Mouse (Mus musculus): ENCODE measurements around the gene Vpreb3.

Vpreb3 gene

DNA sequence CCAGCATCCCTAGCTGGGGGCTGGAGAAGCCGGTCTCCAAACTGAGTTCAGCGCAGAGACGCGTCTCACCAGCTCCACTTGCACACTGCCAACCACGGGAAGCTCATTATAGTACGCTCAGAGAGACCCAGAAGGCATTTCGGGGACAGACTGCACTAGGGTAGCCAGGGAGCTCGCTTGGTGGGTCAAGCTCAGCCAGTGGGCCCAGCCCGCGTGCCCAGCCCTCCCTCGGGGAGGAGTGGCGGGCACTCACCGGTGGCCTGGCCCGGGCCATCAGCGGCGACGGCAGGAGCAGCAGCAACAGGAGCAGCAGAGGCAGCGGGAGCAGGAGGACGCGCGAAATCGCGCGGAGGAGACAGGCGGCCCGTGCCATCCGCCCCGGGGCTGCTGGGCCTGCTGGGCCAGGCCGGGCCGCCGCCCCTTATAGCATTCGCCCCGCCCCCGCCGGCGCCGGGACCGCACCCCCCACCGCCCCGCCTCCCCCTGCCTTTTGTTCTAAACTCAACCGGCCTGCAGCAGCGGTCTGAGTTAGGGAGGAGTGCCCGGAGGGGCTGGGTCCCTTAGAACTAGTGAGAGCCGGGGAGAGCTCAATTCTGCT, 10.7 kb upstream of the Vpreb3 start:
- intact Hi-C loops (cut with DNase I), result no loop called here

DNA sequence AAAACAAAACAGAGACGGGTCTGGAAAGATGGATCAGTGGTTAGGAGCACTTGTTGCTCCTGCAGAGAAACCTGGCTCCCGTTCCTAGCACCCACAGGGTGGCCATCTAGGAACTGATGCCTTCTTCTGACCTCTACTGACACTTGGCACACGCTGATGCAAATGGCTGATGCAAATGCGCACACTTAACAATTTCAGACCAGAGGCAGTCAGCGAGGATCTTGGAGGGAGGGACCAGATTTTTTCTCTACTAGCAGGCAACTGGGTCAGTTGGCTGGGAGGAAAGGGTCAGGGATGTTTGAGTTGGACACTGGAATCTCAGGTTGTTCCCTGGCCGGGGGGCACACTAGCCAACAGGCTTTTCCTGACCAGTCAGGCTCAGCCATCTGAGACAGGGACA, 10.0 kb upstream of the Vpreb3 start, which contains the start of gene Chchd10:
Gene Chchd10, plus strand, starts transcription at position 240 of the 400 bp plus-strand sequence.
- intact Hi-C loops (cut with DNase I), result no loop called here

DNA sequence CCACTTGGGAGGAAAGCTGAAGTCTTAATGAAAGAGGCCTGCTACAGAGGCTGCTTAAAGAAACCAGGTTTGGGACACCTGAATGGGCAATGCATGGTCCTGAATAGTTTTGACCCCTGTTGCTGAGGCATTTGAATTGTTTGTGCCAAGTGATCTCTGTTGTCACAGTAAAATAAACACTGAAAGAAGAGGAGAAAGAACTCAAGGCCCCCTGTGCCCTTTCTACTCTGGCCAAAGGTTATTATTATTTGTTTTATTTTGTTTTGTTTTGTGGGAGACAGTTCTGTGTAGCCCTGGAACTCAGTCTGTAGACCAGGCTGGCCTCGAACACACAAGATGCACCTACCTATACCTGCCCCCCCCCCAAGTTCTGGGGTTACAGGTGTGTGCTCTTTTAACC, 7.9 kb upstream of the Vpreb3 start:
- intact Hi-C loops (cut with DNase I), result no loop called here

DNA sequence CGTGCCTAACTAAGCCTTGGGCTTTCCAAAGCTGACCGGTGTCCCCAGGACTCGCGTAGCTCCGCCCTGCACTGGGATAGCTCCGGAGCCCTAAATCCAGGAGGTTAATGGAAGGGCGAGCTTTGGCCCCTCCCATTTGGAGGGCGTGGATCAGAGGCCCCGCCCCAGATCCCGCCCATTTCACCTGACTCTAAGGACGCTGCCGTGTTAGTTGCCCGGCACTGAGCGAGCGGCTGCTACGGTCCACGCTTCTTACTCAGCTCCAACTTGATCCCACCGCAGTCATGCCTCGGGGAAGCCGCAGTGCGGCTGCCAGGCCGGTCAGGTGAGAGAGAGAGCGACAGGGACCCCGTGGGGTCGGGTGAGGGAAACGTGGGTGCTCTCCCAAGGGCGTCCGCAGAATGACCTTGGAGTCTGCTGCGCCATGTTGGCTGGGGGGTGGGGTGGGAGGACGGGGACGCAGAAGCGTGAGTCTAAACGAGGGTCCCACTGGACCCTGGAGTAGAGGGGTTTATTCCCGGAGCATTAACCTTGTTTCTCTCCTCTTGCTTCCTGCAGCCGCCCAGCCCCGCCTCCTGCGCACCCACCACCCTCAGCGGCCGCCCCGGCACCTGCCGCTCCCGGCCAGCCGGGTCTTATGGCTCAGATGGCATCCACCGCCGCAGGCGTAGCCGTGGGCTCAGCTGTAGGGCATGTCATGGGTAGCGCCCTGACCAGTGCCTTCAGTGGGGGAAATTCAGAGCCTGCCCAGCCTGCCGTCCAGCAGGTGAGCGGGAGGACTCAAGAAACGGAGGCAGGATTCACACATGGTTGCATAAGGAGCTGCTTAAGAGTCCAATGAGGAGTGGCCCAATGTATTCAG, 6.9 kb upstream of the Vpreb3 start, which contains the start of gene Mmp11:
Gene Mmp11, minus strand, starts transcription at position 817 of the 862 bp plus-strand sequence.
- intact Hi-C loops (cut with DNase I), result no loop called here

DNA sequence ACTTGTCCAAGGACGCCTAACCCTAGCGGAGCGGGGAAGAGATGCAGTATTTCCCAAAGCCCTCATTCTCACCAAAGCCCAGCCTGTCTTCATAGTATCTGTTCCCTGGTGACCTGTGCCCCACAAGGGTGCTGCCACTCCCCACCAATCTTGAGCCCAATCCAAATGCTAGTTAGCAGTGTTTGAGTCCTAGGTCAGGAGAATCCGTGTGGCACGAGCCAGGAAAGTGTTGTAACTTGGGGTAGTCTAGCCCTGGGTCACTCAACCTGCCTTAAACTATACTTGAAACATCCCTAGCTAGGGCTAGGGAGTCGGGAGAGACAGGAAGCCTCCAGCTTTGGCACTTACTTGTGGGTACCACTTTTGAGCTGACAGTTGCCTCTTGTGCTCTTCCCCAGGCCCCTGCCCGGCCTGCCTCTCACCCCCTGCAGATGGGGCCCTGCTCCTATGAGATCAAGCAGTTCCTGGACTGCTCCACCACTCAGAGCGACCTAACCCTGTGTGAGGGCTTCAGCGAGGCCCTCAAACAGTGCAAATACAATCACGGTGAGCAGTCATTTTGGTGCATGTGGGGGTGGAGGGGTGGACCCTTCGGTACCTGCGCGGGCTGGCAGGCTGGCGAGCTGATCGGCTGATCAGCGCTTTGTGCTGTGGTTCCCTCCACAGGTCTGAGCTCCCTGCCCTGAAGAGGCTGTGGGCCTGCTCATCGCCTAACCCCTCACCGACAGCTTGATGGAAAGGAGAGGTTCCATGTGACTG, 5.8 kb upstream of the Vpreb3 start:
- intact Hi-C loops (cut with DNase I), result no loop called here

DNA sequence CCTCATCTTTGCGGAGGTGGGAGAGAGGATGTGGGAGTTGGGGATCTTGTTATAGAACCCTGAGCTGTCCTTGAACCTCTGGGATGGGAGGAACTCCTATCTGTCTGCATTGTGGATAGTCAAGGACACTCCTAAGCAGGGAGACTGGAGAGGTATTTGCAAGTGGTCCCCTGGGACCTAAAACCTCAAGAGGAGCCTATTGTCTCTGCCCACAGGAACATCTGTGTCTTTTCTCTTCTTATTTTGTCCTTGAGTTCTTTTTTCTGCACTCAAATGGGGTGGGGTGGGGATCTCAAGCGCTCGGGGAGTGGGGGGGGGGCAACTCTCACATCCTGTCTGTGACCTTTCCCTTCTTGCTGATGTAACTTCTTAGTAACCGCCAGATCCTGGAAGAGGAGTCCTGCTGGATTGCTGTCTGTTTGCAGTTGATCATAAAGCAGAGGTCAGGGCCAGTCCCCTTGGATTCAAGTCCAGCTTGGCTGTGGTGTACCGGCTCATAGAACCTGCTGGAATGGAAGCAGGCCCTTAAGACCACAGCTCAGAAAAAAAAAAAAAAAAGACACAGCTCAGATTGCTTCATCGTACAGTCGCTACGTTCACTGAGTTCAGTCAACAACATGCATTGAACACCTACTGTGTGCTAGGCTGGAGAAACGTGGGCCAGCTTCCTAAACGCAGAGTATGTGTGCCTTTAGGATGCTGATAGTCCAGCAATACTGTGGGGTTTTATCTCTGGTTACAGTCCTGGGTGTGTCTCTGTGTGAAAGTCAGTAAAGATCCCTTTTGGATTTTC, 4.8 kb upstream of the Vpreb3 start:
- intact Hi-C loops (cut with DNase I), result no loop called here

DNA sequence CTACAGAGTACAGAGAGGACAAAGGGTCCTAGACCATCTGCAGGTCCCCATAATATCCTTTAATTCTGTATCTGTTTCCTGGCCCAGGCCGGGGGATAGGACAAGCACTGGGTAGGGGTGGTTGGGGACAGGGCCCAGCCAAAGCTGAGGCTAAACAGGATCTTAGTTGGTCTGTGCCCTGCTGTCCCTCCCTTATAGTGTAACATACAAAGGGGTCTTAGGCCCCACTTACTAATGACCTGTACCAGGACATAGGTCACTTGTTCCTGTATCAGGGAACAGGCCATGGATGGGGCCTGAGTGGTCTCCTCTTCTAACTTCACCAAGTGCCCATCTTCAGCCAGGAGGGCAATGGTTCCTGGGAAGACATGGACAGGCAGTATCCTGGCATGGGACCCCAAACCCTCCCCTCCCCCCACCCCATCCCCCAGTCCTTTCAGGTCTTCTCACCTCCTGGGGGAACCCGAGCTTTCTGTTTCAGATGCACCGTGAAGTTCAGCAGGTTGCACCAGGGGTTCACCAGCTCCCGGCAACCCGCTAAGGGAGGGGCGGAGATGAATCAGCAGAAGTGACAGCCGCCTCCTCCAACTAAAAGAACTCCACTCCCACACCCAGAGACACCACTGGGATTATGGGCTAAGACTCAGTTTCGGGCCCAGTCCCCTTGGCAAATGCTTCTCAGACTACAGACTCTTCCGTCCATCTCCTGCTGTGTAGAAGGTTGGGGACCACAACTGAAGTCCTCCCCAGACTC, 3.2 kb upstream of the Vpreb3 start:
- intact Hi-C loops (cut with DNase I), result no loop called here

DNA sequence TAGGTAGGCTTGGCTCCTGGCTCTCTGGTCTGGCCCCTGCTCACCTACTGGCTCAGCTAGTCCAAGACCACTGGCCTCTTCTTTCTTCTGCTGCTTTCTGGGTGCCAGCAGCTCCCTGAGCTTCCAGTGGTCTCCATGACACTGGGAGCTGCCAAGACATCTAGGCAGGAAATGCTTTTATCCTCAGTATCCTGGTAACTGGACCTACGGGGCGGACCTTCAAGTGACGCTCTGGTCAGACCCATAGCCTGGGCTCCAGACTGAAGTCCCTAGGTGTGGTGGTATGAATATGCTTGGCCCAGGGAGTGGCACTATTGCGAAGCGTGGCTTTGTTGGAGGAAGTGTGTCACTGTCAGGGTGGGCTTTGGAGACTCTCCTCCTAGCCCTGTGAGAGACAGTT, 2.3 kb upstream of the Vpreb3 start, which contains the start of gene Gm867:
Gene Gm867, minus strand, starts transcription at position 153 of the 400 bp plus-strand sequence.
- intact Hi-C loops (cut with DNase I), result no loop called here

DNA sequence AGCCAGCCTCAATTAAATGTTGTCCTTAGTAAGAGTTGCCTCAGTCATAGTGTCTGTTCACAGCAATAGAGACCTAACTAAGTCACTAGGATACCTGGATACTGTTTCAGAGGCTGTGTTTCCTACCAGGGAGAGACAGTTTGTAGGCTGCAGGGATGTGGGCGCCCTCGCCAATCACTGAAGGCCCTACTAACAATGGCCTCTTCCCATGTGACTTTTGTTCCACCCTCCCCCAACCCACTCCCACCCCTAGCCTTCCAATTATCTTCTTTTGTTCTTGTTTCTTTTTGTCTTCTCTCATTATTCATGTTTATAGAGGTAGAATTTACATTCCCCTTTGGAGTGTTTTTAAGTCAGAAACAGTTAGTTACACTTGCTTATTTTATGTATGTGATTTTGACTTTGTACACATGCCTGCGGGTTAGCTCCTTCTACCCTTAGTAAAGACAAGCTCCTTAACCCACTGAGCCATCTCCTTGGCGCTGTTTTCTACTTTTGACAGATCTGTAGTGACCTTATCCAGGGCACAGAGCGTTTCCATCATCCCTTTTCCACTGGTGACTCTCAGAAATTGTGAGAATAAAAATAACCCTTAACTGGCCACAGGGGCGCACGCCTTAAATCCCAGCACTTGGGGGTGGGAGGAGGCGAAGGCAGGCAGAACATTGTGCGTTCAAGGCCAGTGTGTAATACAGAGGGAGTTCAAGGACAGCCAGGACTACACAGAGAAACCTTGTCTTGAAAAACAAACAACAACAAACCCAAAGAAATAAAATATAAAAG, 1.6 kb upstream of the Vpreb3 start:
- intact Hi-C loops (cut with DNase I), result no loop called here

DNA sequence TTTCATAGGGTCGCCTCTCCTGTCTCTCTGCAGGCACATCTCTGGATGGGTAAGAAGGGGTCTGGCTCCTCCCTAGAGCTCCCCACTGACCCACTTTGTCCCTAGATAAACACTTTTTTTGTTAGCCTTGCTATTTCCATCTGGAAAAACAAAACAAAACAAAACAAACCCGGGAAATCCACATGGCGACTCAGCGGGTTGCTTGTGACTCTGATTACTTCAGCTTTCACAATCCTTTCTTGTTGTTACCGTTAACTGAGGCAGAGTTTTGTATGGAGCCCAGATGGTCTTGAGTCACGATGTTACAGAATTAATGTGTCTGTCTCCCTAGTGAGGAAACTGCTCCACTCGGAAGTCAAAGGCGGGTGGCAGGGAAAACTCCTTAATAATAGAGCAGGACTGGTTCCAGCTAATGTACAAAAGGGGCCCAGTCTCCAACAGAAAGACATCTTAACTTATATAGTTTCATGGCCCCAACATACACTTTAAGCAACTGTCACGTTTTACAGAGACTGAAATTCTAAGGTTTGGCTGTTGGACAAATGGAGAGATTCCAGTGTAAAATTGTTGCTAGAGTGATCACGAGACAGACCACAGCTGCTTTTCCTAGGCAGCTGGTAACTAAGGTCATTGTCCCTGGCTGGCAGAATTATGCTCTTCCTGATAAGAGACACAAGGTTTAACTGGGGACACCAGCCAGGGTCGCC, 1.4 kb downstream of the Vpreb3 start:
- intact Hi-C loops (cut with DNase I), result no loop called here

DNA sequence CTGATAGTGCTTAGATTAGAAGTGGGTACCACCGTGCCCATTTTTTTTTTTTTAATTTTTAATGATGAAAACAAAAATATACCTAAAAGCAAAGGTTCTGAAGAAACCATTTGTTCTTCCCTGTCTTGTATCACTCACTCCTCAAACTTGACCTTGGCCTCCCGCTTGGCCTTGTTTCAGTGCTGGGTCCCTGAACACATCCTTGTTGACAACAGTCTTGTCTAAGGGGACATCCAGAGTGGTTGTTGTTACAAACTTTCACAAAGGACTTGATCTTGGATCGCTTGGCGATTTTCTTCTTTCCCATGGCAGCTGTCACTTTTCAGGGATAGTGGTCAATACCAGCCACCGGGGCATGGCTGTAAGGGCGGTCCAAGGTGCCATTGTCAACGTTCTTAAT, 2.4 kb downstream of the Vpreb3 start:
- intact Hi-C loops (cut with DNase I), result no loop called here

DNA sequence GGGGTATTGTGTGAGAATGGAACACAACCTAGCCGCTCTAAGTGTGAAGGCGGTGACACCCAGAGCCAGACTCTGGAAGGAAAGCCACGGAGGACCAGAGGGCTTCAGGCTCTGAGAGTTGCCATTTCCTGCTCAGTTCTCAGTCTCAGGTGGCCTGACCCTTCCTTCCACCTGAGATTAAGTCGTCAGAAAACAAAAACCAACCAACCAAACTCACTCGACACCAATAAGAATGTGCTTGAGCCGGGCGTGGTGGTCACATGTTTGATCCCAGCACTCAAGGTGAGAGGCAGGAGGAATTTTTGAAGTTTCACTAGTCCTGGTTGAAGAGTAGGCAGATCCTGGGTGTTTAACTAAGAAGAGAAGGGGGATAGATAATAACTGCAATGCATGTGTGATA, 3.0 kb downstream of the Vpreb3 start:
- intact Hi-C loops (cut with DNase I), result no loop called here

DNA sequence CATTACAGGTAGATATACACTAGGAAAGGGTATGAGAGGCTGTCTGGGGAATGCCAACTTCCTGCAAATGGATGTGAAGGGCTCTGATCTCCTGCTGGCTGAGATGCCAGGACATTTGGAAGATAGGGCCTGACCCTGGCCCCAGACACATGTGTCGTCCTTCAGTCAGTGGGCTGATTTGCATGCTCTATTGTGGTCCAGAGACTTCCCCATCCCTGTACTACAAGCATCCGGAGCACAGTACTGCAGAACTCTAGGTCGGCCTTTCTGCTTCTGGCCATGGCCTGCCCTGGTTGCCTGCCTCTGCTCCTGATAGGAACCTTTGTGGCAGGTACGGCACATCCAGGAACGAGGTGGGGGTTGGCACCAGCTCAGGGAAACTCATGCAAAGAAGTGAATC, 5.2 kb downstream of the Vpreb3 start:
- intact Hi-C loops (cut with DNase I), result no loop called here

DNA sequence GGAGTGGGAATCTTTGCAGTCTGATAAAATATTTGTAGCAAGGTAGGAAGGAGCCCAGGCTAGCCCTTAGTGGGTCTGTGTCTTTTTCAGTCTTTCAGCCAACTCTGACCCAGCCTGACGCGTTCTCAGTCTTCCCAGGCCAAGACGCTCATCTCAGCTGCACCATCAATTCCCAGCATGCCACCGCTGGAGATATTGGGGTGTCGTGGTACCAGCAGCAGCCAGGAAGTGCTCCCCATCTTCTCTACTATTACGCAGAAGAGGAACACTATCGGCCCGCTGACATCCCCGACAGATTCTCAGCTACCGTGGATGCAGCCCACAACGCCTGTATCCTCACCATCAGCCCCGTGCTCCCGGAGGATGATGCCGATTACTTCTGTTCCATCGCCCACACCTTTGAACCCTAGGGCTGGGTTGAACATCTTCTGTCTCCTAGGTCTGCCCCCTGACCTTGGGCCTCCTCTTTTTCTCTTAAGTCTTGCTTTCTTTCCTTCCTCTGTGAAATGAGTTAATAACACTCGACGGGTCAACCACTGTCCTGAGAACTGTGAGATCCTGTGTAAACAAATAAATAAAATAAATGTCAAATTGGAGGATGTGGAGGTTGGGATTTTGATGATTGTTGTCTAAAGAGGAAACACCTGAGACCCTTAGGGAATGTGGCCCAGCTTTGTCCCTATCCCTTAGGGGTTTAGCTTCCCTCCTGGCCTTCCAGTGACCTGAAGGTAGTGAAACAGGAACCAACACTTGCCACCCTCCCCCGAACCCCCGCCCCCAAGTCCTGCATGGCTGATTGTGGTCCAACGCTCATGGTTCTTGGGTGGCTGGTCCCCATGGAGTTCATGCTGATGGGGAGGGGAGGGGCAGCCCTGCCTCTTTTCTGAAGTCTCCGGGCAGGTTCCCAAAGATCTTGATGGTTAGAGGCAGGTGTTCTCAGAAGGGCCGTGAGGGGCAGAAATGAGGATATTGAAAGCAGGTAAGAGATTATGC, 6.5 kb downstream of the Vpreb3 start:
- intact Hi-C loops (cut with DNase I), result loop anchor here (2.0 to 5.0 kb wide), 4 partner anchors 53 to 362 kb away; partner anchors contain the start of gene Ggt5

DNA sequence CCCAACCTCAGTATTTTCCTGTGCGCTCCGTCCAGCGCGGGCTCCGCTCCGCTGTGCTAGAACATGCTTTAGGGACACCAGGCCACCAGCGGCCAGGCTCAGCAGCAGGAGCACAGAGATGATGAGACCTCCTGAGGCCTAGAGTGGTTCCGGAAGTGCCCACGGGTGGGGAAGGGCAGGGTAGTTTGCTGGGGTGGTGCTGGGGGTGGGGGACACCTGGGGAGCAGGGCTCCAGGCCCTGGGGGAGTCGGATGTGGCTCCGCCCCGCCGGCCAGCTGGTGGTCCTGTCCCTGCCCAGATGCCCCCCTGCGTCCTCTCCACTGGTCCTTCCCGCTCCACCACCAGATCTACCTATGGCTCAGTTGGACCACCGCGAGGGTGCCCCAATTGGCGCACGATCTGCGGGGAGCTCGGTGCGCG, 7.9 kb downstream of the Vpreb3 start:
- intact Hi-C loops (cut with DNase I), result loop anchor here (2.0 to 5.0 kb wide), 4 partner anchors 54 to 364 kb away; partner anchors contain the start of gene Ggt5

DNA sequence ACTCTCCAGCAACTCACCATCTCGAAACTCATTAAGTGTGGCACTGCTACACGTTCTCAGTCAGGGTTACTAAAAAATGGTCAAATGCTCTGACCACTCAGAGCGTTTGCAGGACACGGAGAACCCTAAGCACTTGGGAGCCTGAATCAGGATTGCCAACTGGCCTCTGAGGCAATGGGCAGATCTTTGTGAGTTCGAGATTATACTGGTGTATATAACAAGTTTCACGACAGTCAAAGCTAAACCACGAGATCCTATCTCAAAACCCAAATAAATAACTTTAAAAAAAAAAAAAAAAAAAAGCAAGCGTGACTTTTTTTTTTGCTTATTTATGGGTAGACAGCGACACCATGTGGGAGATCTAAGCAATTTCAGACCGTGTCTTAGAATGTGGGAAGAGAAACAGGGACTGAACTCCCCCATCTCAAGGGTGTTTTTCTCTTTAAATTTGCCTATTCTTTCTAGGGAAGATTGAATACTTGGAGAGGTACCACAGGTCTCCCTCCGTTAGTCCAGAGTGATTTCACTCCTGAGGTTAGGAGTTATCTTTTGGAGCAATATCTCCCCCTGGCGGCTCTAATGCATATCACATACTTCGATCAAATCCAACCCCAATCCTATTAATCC, 8.7 kb downstream of the Vpreb3 start:
- intact Hi-C loops (cut with DNase I), result loop anchor here (2.0 to 5.0 kb wide), 4 partner anchors 55 to 364 kb away; partner anchors contain the start of gene Ggt5

DNA sequence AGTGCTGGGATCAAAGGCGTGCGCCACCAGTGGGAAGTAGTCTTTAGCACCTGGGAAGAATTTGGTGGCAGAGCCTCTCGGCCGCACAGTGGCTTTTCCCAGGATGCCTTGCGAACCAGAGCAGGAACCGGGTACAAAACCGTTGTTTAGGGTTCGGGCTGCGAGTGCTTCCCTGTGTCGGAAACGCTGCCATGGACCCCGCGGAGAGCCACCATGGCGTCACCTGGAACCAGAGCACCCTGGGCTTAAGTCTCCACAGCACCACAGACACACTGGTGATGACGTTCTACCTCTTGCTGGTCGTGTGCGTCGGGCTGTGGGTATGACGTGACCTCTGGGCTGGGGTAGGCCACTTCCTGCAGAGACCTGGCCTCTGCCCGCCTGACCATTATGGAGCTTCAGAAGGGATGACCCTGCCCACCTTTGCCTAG, 11.5 kb downstream of the Vpreb3 start, which contains the start of gene Gm5134:
Gene Gm5134, plus strand, starts transcription at position 134 of the 431 bp plus-strand sequence.
- intact Hi-C loops (cut with DNase I), result loop anchor here (5.0 kb wide), 3 partner anchors 72 to 367 kb away; partner anchors contain the start of gene Ggt5
